Mouse (Mus musculus) megakaryocyte, embryonic 14.5 days (primary cell): Measurements from ENCODE around the gene Glipr2.

Source experiments
- FLI1 ChIP-seq: IDR thresholded peaks from 2 replicates; pipeline ENCODE4 v1.6.1; 2012; ENCODE audit warnings: low read length, inconsistent platforms, mixed read lengths
- GATA1 ChIP-seq: IDR thresholded peaks from 3 replicates; pipeline ENCODE4 v1.6.1; 2012; ENCODE audit warnings: mixed read lengths, low read length, inconsistent platforms, borderline replicate concordance

DNA sequence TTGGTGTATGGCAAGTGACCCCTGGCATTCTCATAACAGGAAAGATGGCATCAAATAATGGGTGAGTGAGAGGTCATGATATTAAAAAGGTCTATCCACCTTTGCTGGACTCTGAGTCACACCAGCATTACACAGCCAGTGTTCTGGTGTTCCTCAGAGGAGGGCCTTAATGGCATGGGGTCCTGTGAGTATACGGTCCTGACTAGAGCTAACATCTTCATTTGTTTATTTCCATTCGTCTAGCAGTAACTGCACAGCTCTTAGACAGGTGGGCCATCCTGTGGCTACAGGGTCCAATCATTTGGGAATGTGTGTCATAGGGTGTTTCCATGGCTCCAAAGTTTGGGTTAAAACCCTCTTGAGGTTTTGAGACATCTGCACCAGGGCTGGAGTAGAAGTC is 37.1 kb downstream of the Glipr2 start:
- TF ChIP-seq GATA1 (no peak), FLI1 (no peak)
